Mouse (Mus musculus) kidney, postnatal 0 days (tissue): ENCODE measurements around the gene Kazald1. TPM values are rescaled to one million over a fixed set of nuclear protein-coding genes. Genes with fewer than 3 reads are reported as not detected.

Experiments used
- ATAC-seq: fragments of 200-750 bp; cut with Nextera tagmentation; replicated peaks from 2 replicates; pipeline ENCODE4 v1.8.0; 2017; ENCODE audit warnings: low read depth, moderate number of reproducible peaks, moderate TSS enrichment, moderate library complexity; ENCODE audit not compliant: low FRiP score
- DNase-seq: peaks from one replicate; pipeline ENCODE4 v3.0.0-alpha.2; 2016; ENCODE audit warnings: low spot score
- H3K27ac ChIP-seq: fragments of 300-500 bp; sonication (generic); 2 replicates; pipeline ENCODE4 v1.5.1; 2014; ENCODE audit warnings: mild to moderate bottlenecking
- H3K27me3 ChIP-seq: fragments of 300-500 bp; sonication (generic); 2 replicates; pipeline ENCODE4 v1.6.1; 2014; ENCODE audit warnings: low read length, mixed read lengths; ENCODE audit not compliant: insufficient read depth
- H3K36me3 ChIP-seq: fragments of 300-500 bp; sonication (generic); 2 replicates; pipeline ENCODE4 v1.6.1; 2014; ENCODE audit warnings: low read length, mixed read lengths; ENCODE audit not compliant: insufficient read depth
- H3K4me1 ChIP-seq: fragments of 300-500 bp; sonication (generic); replicated peaks from 2 replicates; pipeline ENCODE4 v1.6.1; 2014; ENCODE audit warnings: antibody characterized with exemption, low read length, mixed read lengths; ENCODE audit not compliant: insufficient read depth
- H3K4me2 ChIP-seq: fragments of 300-500 bp; sonication (generic); 2 replicates; pipeline ENCODE4 v1.6.1; 2014; ENCODE audit warnings: mild to moderate bottlenecking, low read length, moderate library complexity, mixed read lengths
- H3K4me3 ChIP-seq: fragments of 300-500 bp; sonication (generic); replicated peaks from 2 replicates; pipeline ENCODE4 v1.5.1; 2014; ENCODE audit warnings: low read depth, low read length
- H3K9ac ChIP-seq: fragments of 300-500 bp; sonication (generic); 2 replicates; pipeline ENCODE4 v1.6.1; 2014; ENCODE audit warnings: low read depth, low read length
- H3K9me3 ChIP-seq: fragments of 300-500 bp; sonication (generic); replicated peaks from 2 replicates; pipeline ENCODE4 v1.6.1; 2016; ENCODE audit warnings: low read length, inconsistent platforms, mixed read lengths
- CTCF ChIP-seq: IDR thresholded peaks from 2 replicates; pipeline ENCODE4 v1.5.1; 2016; ENCODE audit warnings: antibody characterized with exemption, low read depth, mild to moderate bottlenecking, moderate library complexity
- WGBS: fragments of 180-500 bp; shearing (Covaris S2); extraction: QIAGEN DNeasy Blood & Tissue Kit; methylation state at CpG from one replicate; pipeline ENCODE4 v1.1.7; 2014; 5-methylcytosine and 5-hydroxymethylcytosine counted together
- polyA plus RNA-seq: library from polyadenylated mRNA; unstranded; fragments of >200 nt; fragmentation: Nextera tagmentation; extraction: Ambion mirVana; gene quantifications from 2 replicates; pipeline ENCODE4 v1.2.1, GENCODE M21; 2015

Gene Kazald1
- polyA plus RNA-seq, 1 experiment from 2014 or later: 23.6 TPM

DNA sequence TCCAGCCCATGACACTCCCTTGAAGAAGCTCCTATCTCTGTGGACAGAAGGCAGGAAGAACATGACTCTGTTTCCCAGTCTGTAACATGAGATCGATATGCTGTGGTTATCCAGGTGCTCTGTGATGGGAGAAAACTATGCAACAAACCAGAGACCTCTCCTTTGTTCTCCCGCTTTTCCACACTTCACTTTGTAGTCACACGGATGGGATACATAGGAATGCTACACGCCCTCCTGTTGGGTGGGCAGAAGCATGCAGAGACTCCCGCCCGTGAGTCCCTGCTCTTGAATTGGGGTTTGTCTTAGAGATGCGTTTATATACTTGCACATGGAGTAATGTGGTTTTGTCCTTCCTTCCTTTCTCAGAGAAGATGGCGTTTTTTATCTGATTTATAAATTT lies 35.6 kb downstream of the Kazald1 start:
- H3K27me3 ChIP-seq: peaks cover 8% of the 10 kb centered on the region; the same call in 1 of the 2 replicates
- no peaks in the 10 kb centered on the region; the same call in 1 of the 2 replicates for H3K9me3 ChIP-seq
- H3K27ac ChIP-seq: no peak overlapping the region
- H3K4me3 ChIP-seq: no peak overlapping the region
- H3K9ac ChIP-seq: no peak overlapping the region
- no peak for DNase-seq
- H3K4me1 ChIP-seq: peaks cover 6% of the 10 kb centered on the region
- ATAC-seq: no peak
- H3K36me3 ChIP-seq: no peaks in the 10 kb centered on the region
- 74% methylated on average over 8 of the region's 8 CpGs for WGBS
- no peak for TF ChIP-seq CTCF
- no peak overlapping the region for H3K4me2 ChIP-seq

DNA sequence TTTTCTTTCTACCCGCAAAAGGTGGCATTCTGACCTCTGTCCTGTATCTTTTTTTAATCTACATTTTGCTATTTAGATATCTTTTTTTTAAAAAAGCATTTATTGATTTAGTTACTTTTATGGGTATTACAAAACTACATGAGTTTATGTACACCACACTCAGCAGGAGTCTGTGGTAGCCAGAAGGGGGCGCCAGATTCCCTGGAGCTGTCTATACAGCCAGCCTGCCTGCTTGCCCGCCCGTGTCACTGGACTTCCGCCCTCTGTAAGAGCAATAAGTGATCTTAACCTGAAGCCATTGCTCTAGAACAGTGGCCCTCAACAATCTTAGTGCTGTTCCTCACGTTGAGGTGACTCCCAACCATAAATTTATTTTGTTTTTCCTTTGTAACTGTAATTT lies 37.4 kb downstream of the Kazald1 start:
- Histone ChIP-seq H3K4me3 (no peak overlapping the region), H3K36me3 (no peaks in the 10 kb centered on the region), H3K27ac (no peak overlapping the region), H3K4me2 (no peak overlapping the region), H3K9ac (no peak overlapping the region), H3K9me3 (no peaks in the 10 kb centered on the region; the same call in 1 of the 2 replicates), H3K27me3 (0 out of 2 replicates have a peak, but pooled peaks cover 8% of the 10 kb centered on the region), H3K4me1 (peaks cover 6% of the 10 kb centered on the region)
- TF ChIP-seq CTCF: peak; percentile 10; the same call in 1 of the 2 replicates
- ATAC-seq: no peak
- 83% methylated on average over 6 of the region's 6 CpGs for WGBS
- no peak for DNase-seq

DNA sequence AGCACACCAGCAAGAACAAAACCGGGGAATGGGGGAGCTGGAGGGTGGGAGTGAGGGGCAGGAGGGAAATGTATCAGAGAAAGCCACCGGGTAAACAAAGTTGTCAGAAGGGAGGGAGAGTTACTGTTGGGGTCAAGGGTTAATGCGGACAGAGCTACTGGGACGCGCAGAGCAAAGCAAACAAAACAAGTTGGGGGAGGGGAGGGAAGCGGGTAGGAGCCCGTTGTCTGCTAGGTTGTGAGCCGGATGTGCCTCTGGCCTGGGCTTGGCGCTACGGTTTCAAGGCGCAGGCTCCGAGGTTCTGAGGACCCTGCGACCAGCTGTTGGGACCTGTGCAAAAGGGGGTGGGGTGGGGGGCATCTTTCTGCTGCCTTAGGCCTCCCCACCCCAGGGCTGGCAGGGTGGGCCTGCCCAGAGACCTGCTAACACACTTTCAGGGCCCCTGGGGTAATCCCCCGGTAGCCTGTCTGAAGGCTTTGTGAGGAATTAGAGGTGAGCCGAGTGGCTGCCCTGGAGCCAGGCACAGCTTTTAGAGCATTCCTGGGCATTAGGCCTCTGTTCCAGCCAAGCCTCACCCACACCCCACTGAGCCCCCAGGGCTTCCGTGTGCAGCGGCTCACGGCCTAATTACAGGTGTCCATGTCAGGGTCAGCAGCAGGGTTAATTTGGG lies 38.9 kb downstream of the Kazald1 start:
- 5% methylated on average over 17 of the region's 18 CpGs for WGBS
- H3K36me3 ChIP-seq: no peaks in the 10 kb centered on the region
- DNase-seq: peak; percentile 85
- H3K4me2 ChIP-seq: peak overlapping the region; percentile 22
- H3K9ac ChIP-seq: no peak overlapping the region
- H3K4me3 ChIP-seq: no peak overlapping the region
- peak; percentile 73 for ATAC-seq
- no peak overlapping the region for H3K27ac ChIP-seq
- no peak for TF ChIP-seq CTCF
- no peaks in the 10 kb centered on the region for H3K9me3 ChIP-seq
- peaks cover 6% of the 10 kb centered on the region for H3K4me1 ChIP-seq
- H3K27me3 ChIP-seq: 0 out of 2 replicates have a peak, but pooled peaks cover 9% of the 10 kb centered on the region

DNA sequence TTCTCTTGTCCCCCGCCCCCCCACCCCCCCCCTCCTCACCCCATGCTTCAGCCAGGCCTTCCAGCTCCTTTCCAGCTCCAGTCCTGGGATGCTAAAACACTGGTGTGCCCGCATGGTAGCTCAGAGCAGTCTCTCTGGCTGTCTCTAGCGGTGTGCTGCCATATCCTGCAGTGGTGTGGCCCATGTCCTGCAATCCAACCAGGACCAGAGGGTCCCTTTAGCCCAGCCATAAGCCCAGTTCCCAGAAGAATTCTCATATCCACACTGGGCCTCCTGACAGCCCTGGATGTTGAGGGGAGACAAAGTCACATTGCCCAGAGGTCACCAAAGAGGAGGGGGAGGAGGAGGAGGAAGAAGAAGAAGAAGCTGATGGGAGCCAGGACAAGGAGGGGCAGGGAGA lies 39.7 kb downstream of the Kazald1 start:
- Histone ChIP-seq H3K27ac (no peak overlapping the region), H3K9me3 (no peaks in the 10 kb centered on the region), H3K27me3 (0 out of 2 replicates have a peak, but pooled peaks cover 9% of the 10 kb centered on the region), H3K4me1 (peaks cover 6% of the 10 kb centered on the region), H3K4me3 (no peak overlapping the region), H3K9ac (no peak overlapping the region), H3K36me3 (no peaks in the 10 kb centered on the region), H3K4me2 (no peak overlapping the region)
- DNase-seq: no peak
- no peak for TF ChIP-seq CTCF
- WGBS: 71% methylated on average over 2 of the region's 3 CpGs
- ATAC-seq: no peak

DNA sequence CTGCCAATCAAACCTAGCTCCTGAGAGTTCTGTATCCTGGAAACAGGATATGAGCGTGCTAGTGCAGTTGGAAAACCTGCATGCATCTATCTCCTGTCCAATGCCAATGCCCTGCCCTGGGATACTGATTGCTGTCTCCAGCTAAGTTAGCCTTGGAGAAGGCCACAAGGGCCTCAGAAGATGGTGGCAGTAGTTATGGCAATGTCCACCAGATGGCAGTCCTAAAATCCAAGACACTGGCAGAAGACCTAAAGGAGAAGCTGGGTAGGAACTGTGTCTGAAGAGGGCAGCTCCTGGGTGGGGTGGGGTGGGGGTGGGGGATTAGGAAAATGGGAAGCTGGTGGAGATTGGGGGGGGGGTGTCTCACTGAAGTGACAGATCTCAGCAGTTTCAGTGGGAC lies 41.8 kb downstream of the Kazald1 start:
- ATAC-seq (no peak), DNase-seq (peak; percentile 68)
- TF ChIP-seq CTCF: peak; percentile 69
- H3K36me3 ChIP-seq: no peaks in the 10 kb centered on the region
- no peak overlapping the region for H3K27ac ChIP-seq
- peaks cover 6% of the 10 kb centered on the region for H3K4me1 ChIP-seq
- no peak overlapping the region for H3K9ac ChIP-seq
- H3K9me3 ChIP-seq: no peaks in the 10 kb centered on the region
- H3K27me3 ChIP-seq: peaks cover 8% of the 10 kb centered on the region; the same call in 1 of the 2 replicates
- no peak overlapping the region for H3K4me2 ChIP-seq
- 55% methylated on average over 1 of the region's 1 CpGs for WGBS
- no peak overlapping the region for H3K4me3 ChIP-seq

Other genes starting within 250 kb of the Kazald1 start
- gene Slf2, start 144.1 kb upstream of the Kazald1 start, polyA plus RNA-seq: 19.4 and 21.7 TPM in 2 replicates
- gene Sema4g, start 86.1 kb upstream of the Kazald1 start, polyA plus RNA-seq: 3.2 and 3.7 TPM in 2 replicates
- 15.7 and 19.4 TPM in 2 replicates for gene Twnk, start 69.6 kb upstream of the Kazald1 start, polyA plus RNA-seq
- gene Mrpl43, start 68.8 kb upstream of the Kazald1 start, polyA plus RNA-seq: 78.9 and 79.9 TPM in 2 replicates
- gene Lzts2, start 60.8 kb upstream of the Kazald1 start, polyA plus RNA-seq: 58.6 and 69.5 TPM in 2 replicates
- 0.43 and 0.80 TPM in 2 replicates for gene Pdzd7, start 29.5 kb upstream of the Kazald1 start, polyA plus RNA-seq
- gene Sfxn3, start 27.7 kb upstream of the Kazald1 start, polyA plus RNA-seq: 28.4 and 29.0 TPM in 2 replicates
- not detected in 2 replicates for gene Tlx1, start 75.4 kb downstream of the Kazald1 start, polyA plus RNA-seq
- gene Lbx1, start 160.6 kb downstream of the Kazald1 start, polyA plus RNA-seq: 0.04 TPM in 1 of 2 replicates, not detected in the other